Mouse (Mus musculus) forelimb bud, embryonic 11.5 days (tissue): ENCODE results near the gene Sapcd1.

ENCODE experiments used
- DNase-seq: peaks from one replicate; pipeline ENCODE4 v3.0.0-alpha.2; 2012; ENCODE audit warnings: low read depth, low spot score

The Sapcd1 gene

GRCm38 (mm10) chr17:35029691-35030532 is 2.1 kb upstream of the Sapcd1 start:
- DNase-seq, result no peak

GRCm38 (mm10) chr17:35028315-35028714 is 499 bp upstream of the Sapcd1 start:
- no peak for DNase-seq

- no peak for DNase-seq
Measured at GRCm38 (mm10) chr17:35026206-35026605, 1.6 kb downstream of the Sapcd1 start.

GRCm38 (mm10) chr17:35024691-35025488 is 2.9 kb downstream of the Sapcd1 start:
- no peak for DNase-seq

GRCm38 (mm10) chr17:35024261-35024660 is 3.6 kb downstream of the Sapcd1 start:
- no peak for DNase-seq

GRCm38 (mm10) chr17:35023756-35024155 is 4.1 kb downstream of the Sapcd1 start:
- DNase-seq, result no peak

- no peak for DNase-seq
Measured at GRCm38 (mm10) chr17:35023221-35023620, 4.6 kb downstream of the Sapcd1 start.

- DNase-seq, result no peak
Measured at GRCm38 (mm10) chr17:35022541-35023060, 5.2 kb downstream of the Sapcd1 start.

- DNase-seq, result no peak
Measured at GRCm38 (mm10) chr17:35021842-35022477, 5.9 kb downstream of the Sapcd1 start.

GRCm38 (mm10) chr17:35021163-35021808 is 6.5 kb downstream of the Sapcd1 start:
- peak; percentile 79 for DNase-seq

- DNase-seq, result no peak
Measured at GRCm38 (mm10) chr17:35020551-35020950, 7.3 kb downstream of the Sapcd1 start.

GRCm38 (mm10) chr17:35019894-35020293 is 7.9 kb downstream of the Sapcd1 start:
- DNase-seq, result no peak

- DNase-seq, result no peak
Measured at GRCm38 (mm10) chr17:35018171-35018570, 9.6 kb downstream of the Sapcd1 start.

GRCm38 (mm10) chr17:35017706-35018030 is 10.1 kb downstream of the Sapcd1 start:
- DNase-seq, result no peak

GRCm38 (mm10) chr17:35016791-35017705 is 10.8 kb downstream of the Sapcd1 start:
- DNase-seq, result no peak

GRCm38 (mm10) chr17:35016376-35016775 is 11.4 kb downstream of the Sapcd1 start, which contains the start of gene Vwa7:
Gene Vwa7, plus strand, starts transcription at chr17:35016579.
- DNase-seq, result no peak

- DNase-seq, result no peak
Measured at GRCm38 (mm10) chr17:35015296-35015695, 12.5 kb downstream of the Sapcd1 start.

- DNase-seq, result no peak
Measured at GRCm38 (mm10) chr17:35013221-35013620, 14.6 kb downstream of the Sapcd1 start.

GRCm38 (mm10) chr17:35012430-35012829 is 15.4 kb downstream of the Sapcd1 start:
- DNase-seq, result no peak

- DNase-seq, result no peak
Measured at GRCm38 (mm10) chr17:35011440-35011839, 16.4 kb downstream of the Sapcd1 start.
